Mouse (Mus musculus) neutrophil, adult 59 days (primary cell): ENCODE data around the gene Olfr698. TPM values are rescaled to one million over a fixed set of nuclear protein-coding genes. Genes with fewer than 3 reads are reported as not detected.

Experiments used
- total RNA-seq, 2 experiments: library from RNA; stranded (reverse); gene quantifications; 1 replicate in 1 of 2; 2 replicates in 1 of 2; pipeline ENCODE4 v1.2.4; 2023

Gene Olfr698
- not detected for total RNA-seq

GRCm38 (mm10) chr7:106755297-106755696, at the start of gene Olfr698:
Gene Olfr698 (minus strand): TSS chr7:106755397.

DNA sequence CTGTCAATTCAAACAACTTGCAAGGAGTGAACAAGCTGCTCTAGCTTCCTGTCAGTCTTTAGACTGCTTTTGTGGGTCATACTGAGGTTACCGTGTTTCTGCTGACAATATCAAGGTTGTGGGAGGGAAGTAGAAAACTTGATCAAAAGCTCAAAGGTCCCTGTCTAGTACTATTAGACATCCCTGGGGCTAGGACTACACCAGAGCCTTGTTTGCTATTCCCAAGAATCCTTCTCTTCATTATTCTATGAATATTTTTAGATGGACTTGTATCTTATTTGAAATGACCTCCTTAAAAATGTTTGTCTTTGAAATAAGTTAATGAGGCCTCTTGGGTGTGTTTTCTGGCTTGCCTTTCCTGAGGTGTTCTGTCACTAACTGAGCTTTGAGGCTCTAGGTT, 37.9 kb upstream of the Olfr698 start, which contains the start of gene Olfr699:
Olfr699 (minus strand) TSS at position 101 of the 400 bp plus-strand sequence.

DNA sequence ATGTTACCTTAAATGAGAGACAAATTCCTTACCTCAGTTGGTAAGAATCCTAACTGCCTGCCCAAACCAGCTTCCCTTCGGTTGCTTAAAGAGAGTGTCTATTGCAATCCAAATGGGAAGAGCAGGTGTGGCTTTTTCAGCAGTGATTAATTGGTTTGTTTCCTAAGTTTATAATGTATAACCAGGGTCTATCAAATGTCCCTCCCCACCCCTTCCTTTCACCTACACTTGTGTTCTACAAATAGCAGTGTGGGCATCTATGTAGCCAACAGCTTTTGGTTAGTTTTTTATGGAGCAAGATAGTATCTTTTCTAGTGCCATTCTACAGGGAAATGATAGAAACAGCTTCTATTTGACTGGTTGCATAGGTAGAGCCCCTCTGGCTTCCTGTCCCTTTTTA, 12.9 kb downstream of the Olfr698 start, which contains the start of gene Olfr697:
Olfr697 (minus strand) TSS at position 101 of the 400 bp plus-strand sequence.

DNA sequence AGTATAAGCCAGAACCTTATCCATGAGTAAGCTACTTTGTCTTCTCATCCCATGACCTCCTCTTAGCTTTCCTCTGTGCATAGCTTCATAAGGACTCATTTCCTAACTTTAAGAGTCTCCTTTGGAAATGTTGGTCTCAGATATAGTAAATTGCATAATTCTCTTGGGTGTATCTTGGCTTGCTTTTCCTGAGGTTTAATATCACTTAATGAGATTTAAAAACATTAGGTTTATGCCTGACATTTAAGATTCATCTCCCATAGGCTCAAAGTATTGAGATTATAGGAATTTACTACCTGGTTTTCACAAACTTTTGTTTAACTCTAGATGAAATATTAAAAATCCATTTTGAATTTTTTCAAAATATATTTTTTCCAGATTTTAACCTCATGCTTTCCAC, 38.9 kb downstream of the Olfr698 start, which contains the start of gene Olfr695:
Olfr695 (minus strand) TSS at position 101 of the 400 bp plus-strand sequence.

Other genes with a start within 250 kb of the Olfr698 start
- gene Olfr693, start 74.8 kb downstream of the Olfr698 start, total RNA-seq = not detected
- not detected for gene Olfr694, start 63.6 kb downstream of the Olfr698 start, total RNA-seq
- gene Olfr695, start 39.0 kb downstream of the Olfr698 start, total RNA-seq = not detected
- not detected for gene Olfr697, start 13.0 kb downstream of the Olfr698 start, total RNA-seq
- not detected for gene Olfr699, start 37.8 kb upstream of the Olfr698 start, total RNA-seq
- not detected for gene Olfr700, start 53.4 kb upstream of the Olfr698 start, total RNA-seq
- not detected for gene Olfr701, start 58.7 kb upstream of the Olfr698 start, total RNA-seq
- not detected for gene Olfr702, start 78.5 kb upstream of the Olfr698 start, total RNA-seq
- gene Olfr703, start 88.0 kb upstream of the Olfr698 start, total RNA-seq = not detected
- gene Olfr704, start 107.8 kb upstream of the Olfr698 start, total RNA-seq = not detected
- gene Olfr705, start 121.5 kb upstream of the Olfr698 start, total RNA-seq = not detected
- not detected for gene Olfr706, start 132.8 kb upstream of the Olfr698 start, total RNA-seq
- gene Olfr707, start 145.8 kb upstream of the Olfr698 start, total RNA-seq = not detected
- gene Olfr1532-ps1, start 152.6 kb upstream of the Olfr698 start, total RNA-seq = not detected
- under 1 TPM; 0.07 to 0.22 TPM for gene Olfr709-ps1, start 176.8 kb upstream of the Olfr698 start, total RNA-seq
- not detected for gene Olfr710, start 192.9 kb upstream of the Olfr698 start, total RNA-seq
- gene Olfr6, start 208.5 kb upstream of the Olfr698 start, total RNA-seq = not detected
- gene Olfr711, start 220.1 kb upstream of the Olfr698 start, total RNA-seq = not detected